Mouse (Mus musculus) liver, postnatal 0 days (tissue): ENCODE measurements at regions not wholly inside any gene's neighbourhood (a gene's known extent, or its start where the extent isn't known, plus 50 kb on each side); places are given as distances from the start of the nearest gene placed in this dataset.

Experiments
- CTCF ChIP-seq: sonication (generic); IDR thresholded peaks from 2 replicates; pipeline ENCODE4 v1.5.1; 2016; ENCODE audit warnings: antibody characterized with exemption, low read depth
- EP300 ChIP-seq: IDR thresholded peaks from 2 replicates; pipeline ENCODE4 v1.6.1; 2016; ENCODE audit warnings: antibody characterized with exemption, low read depth, mild to moderate bottlenecking

DNA sequence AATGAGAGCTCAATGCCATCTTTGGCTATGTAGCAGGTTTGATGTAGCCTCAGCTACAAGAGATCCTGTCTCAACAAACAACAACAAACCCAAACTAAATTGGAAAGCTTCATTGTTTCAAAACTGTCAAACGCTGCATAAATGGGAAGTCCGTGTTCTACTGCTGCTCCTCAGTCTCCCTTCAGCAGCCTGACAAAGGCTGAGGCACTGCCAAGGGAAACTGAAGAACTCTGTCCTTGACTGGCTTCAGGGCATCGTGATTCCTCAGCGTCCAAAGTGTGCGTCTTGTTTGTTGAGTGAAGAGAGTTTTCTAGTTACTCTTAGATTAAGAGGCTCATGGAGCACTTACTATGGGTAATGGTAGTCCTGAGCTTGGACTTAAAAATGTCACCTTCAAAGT is 100.7 kb downstream of the Rgs2 start:
- no peak for TF ChIP-seq EP300
- TF ChIP-seq CTCF: no peak
